Mouse (Mus musculus) lung, postnatal 0 days (tissue): ENCODE results near the gene 1700024G13Rik. TPM values are rescaled to one million over a fixed set of nuclear protein-coding genes. Genes with fewer than 3 reads are reported as not detected.
"Not testable (repeated sequence)": the region's sequence is repeated elsewhere in the genome, so short reads cannot be mapped to it uniquely, and the experiment has no call there.

Experiments
- ATAC-seq: fragments of 200-750 bp; cut with Nextera tagmentation; 2 replicates; pipeline ENCODE4 v1.8.0; 2017; ENCODE audit warnings: moderate library complexity
- DNase-seq: peaks from one replicate; pipeline ENCODE4 v3.0.0-alpha.2; 2016; ENCODE audit warnings: low spot score
- H3K27ac ChIP-seq: fragments of 300-500 bp; sonication (generic); 2 replicates; pipeline ENCODE4 v1.5.1; 2014; ENCODE audit warnings: antibody characterized with exemption, mild to moderate bottlenecking, low read length, mixed read lengths
- H3K27me3 ChIP-seq: fragments of 300-500 bp; sonication (generic); replicated peaks from 2 replicates; pipeline ENCODE4 v1.6.1; 2014; ENCODE audit warnings: low read length, mixed read lengths; ENCODE audit not compliant: insufficient read depth
- H3K36me3 ChIP-seq: fragments of 300-500 bp; sonication (generic); 2 replicates; pipeline ENCODE4 v1.6.1; 2014; ENCODE audit warnings: low read length, mixed read lengths; ENCODE audit not compliant: insufficient read depth
- H3K4me1 ChIP-seq: fragments of 300-500 bp; sonication (generic); 2 replicates; pipeline ENCODE4 v1.6.1; 2014; ENCODE audit warnings: antibody characterized with exemption, low read depth, low read length, mixed read lengths; ENCODE audit not compliant: insufficient read depth
- H3K4me2 ChIP-seq: fragments of 300-500 bp; sonication (generic); replicated peaks from 2 replicates; pipeline ENCODE4 v1.6.1; 2014; ENCODE audit warnings: low read depth, mild to moderate bottlenecking, low read length, moderate library complexity, mixed read lengths
- H3K4me3 ChIP-seq: fragments of 300-500 bp; sonication (generic); 2 replicates; pipeline ENCODE4 v1.5.1; 2014; ENCODE audit warnings: low read depth, low read length
- H3K9ac ChIP-seq: fragments of 300-500 bp; sonication (generic); replicated peaks from 2 replicates; pipeline ENCODE4 v1.6.1; 2014; ENCODE audit warnings: low read depth, mild to moderate bottlenecking
- H3K9me3 ChIP-seq: fragments of 300-500 bp; sonication (generic); 2 replicates; pipeline ENCODE4 v1.6.1; 2016; ENCODE audit warnings: low read length, mixed read lengths
- CTCF ChIP-seq: IDR thresholded peaks from 2 replicates; pipeline ENCODE4 v1.5.1; 2016; ENCODE audit warnings: antibody characterized with exemption, mild to moderate bottlenecking
- EP300 ChIP-seq: IDR thresholded peaks from 2 replicates; pipeline ENCODE4 v1.6.1; 2016; ENCODE audit warnings: antibody characterized with exemption, mild to moderate bottlenecking, control low read depth
- WGBS: fragments of 180-500 bp; shearing (Covaris S2); extraction: QIAGEN DNeasy Blood & Tissue Kit; methylation state at CpG from one replicate; pipeline ENCODE4 v1.1.7; 2014; 5-methylcytosine and 5-hydroxymethylcytosine counted together
- polyA plus RNA-seq: library from polyadenylated mRNA; unstranded; fragments of >200 nt; fragmentation: Nextera tagmentation; extraction: Ambion mirVana; gene quantifications from 2 replicates; pipeline ENCODE4 v1.2.1, GENCODE M21; 2015

Gene 1700024G13Rik
- polyA plus RNA-seq: 7.8 and 9.5 TPM in 2 replicates

DNA sequence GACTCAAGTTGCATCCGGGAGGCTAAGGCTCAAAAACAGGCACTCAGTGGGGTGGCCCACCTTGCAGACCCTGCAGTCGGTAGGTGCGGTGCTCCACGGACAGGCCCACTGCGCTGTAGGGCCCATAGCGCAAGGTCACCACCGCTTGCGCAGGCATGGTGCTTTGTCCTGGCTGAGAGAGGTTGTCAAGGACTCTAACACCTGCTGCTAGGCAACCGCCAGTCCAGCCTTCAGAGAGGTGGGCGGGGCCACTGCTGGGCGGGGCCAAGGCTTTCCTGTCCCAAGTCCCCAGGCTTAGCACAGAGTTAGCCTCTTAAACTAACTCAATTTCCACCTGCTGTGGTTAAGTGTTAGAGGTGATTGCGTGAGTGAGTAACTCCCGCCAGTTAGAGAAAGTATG lies at the start of gene 1700024G13Rik:
Gene 1700024G13Rik, minus strand, starts transcription at position 196 of the 400 bp plus-strand sequence.
- WGBS: 2% methylated on average over 13 of the region's 13 CpGs
- ATAC-seq (peak; percentile 96), DNase-seq (peak; percentile 83)
- no peak within 1 kb of the TSS for H3K9ac ChIP-seq
- H3K27me3 ChIP-seq: no peaks in the 10 kb centered on the region
- TF ChIP-seq EP300 (no peak), CTCF (no peak)
- no peak within 1 kb of the TSS for H3K27ac ChIP-seq
- H3K9me3 ChIP-seq: no peaks in the 10 kb centered on the region
- no peak within 1 kb of the TSS for H3K4me3 ChIP-seq
- H3K4me1 ChIP-seq: no peaks in the 10 kb centered on the region
- H3K36me3 ChIP-seq: no peaks in the 10 kb centered on the region
- no peak within 1 kb of the TSS for H3K4me2 ChIP-seq

DNA sequence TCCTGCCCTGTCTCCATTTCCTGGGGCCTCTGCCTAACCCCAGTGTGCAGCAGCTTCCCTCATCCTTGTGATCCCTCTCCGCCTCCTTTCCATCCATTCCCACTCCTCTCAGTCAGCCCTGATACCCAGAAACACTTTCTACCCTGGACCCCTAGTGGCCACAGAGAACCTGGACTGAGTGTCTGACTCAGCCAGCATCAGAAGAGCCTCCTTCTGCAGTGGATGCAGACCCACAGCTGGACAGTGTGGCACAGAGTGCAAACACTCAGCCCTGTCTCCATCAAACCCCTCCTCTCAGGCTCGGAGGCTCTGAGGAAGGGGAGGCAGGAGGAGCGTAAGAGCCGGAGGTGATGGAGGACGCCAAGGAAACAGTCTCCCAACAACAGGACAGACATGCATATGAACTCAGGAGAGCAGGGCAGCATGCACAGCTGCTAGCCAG lies 49.2 kb upstream of the 1700024G13Rik start:
- TF ChIP-seq CTCF: peak; percentile 41
- no peak for TF ChIP-seq EP300
- Histone ChIP-seq H3K9ac (no peak overlapping the region), H3K4me3 (no peak overlapping the region), H3K4me2 (no peak overlapping the region), H3K27me3 (no peaks in the 10 kb centered on the region), H3K4me1 (no peaks in the 10 kb centered on the region), H3K9me3 (no peaks in the 10 kb centered on the region), H3K27ac (no peak overlapping the region), H3K36me3 (no peaks in the 10 kb centered on the region)
- ATAC-seq: no peak
- 20% methylated on average over 5 of the region's 5 CpGs for WGBS
- no peak for DNase-seq

DNA sequence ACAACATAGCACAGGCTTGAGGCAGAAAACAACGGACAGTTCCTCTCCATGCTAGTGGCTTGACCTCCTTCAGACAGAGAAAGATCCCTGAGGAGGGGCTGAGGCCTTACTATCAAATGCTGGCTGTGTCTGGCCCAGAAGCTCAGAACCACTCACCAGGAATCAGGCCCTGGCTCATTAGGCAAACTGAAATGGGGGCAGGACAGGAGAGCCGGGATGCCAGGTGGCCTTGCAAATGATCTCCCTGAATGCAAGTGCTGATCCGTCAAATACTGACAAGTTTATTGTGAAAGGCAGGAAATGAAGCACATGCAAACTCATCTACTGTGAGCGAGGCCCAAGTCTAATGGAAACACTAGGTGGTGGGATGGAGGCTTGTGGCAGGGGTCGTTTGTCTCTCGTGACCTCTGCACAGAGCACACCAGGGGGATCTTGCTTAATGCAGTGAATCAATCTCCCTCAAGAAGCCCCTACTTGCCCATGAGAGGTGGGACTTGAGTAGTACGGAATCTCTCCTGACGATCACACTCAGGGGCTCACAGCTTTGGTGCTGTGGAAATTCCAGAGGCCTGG lies 40.9 kb upstream of the 1700024G13Rik start:
- Histone ChIP-seq H3K9ac (no peak overlapping the region), H3K4me3 (no peak overlapping the region), H3K27ac (no peak overlapping the region), H3K36me3 (no peaks in the 10 kb centered on the region), H3K27me3 (no peaks in the 10 kb centered on the region), H3K9me3 (no peaks in the 10 kb centered on the region), H3K4me1 (no peaks in the 10 kb centered on the region), H3K4me2 (no peak overlapping the region)
- ATAC-seq (no peak), DNase-seq (no peak)
- 25% methylated on average over 8 of the region's 8 CpGs for WGBS
- TF ChIP-seq CTCF (no peak), EP300 (no peak)

DNA sequence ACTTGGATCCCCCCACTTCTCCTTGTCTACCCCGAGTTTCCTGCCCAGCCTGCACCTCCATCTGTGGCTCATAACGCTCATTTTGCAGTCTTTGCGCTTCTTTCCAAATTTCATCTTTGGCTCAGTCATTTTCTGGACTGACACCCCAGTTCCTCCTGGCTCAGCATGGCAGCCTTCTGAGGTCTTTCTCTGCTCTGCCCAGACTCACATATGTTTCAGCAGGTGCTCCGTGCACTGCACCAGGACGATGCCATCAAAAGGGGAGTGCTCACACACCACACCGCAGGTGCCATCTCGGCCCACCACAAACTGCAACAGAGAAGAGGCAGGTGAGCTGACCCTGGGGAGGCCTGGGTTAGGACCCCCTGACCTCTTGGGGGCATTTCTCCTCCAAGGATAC lies 35.8 kb upstream of the 1700024G13Rik start:
- Histone ChIP-seq H3K4me1 (no peaks in the 10 kb centered on the region), H3K36me3 (no peaks in the 10 kb centered on the region), H3K9ac (no peak overlapping the region), H3K9me3 (no peaks in the 10 kb centered on the region), H3K27me3 (no peaks in the 10 kb centered on the region), H3K4me3 (no peak overlapping the region), H3K4me2 (no peak overlapping the region), H3K27ac (no peak overlapping the region)
- WGBS: 85% methylated on average over 7 of the region's 7 CpGs
- ATAC-seq (no peak), DNase-seq (no peak)
- TF ChIP-seq CTCF (no peak), EP300 (no peak)

DNA sequence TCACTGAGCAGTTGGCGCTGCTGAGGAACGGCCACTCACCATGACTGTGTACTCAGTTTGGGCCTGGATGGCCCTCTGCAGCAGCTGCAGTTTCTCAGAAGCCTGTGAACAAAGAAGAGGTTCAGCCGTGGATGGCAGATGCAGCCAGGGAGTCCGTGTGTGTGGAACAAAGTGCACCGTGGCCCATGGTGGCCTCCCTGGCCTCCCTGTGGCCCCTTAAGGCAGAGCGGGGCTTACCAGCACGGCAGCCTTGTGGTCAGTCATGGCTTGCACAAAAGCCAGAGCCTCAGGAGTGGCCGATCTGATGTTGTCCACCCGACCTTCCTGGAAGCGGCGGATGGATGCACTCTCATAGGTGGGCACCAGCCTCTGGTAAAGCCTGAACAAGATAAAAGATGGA lies 30.6 kb upstream of the 1700024G13Rik start:
- TF ChIP-seq CTCF (no peak), EP300 (no peak)
- WGBS: 78% methylated on average over 11 of the region's 11 CpGs
- H3K36me3 ChIP-seq: no peaks in the 10 kb centered on the region
- no peak overlapping the region for H3K4me2 ChIP-seq
- H3K9me3 ChIP-seq: no peaks in the 10 kb centered on the region
- no peak overlapping the region for H3K9ac ChIP-seq
- no peaks in the 10 kb centered on the region for H3K27me3 ChIP-seq
- H3K27ac ChIP-seq: no peak overlapping the region
- DNase-seq: no peak
- no peak overlapping the region for H3K4me3 ChIP-seq
- no peaks in the 10 kb centered on the region for H3K4me1 ChIP-seq
- ATAC-seq: no peak

DNA sequence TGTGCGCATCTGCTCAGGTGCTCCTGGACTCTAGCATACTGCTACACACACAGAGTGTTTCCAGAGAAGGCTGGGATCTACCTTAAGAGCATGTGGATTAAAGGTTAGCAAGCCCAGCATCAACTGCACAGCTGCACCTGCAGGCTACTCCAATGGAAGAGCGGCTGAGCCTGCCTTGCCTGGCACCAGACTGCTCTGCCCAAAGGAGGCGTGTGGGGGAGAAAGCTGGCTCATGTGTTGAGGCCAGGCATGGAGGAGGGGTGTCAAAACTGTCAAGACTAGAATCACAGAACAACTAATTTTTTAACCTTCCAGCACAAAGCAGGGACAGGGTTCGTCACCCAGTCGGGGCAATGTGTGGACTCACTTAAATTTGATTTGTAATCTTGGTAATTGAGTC lies 23.9 kb upstream of the 1700024G13Rik start:
- ATAC-seq (no peak), DNase-seq (no peak)
- H3K9me3 ChIP-seq: no peaks in the 10 kb centered on the region
- H3K9ac ChIP-seq: no peak overlapping the region
- H3K4me2 ChIP-seq: no peak overlapping the region
- no peak for TF ChIP-seq CTCF
- TF ChIP-seq EP300: no peak
- no peak overlapping the region for H3K4me3 ChIP-seq
- H3K36me3 ChIP-seq: no peaks in the 10 kb centered on the region
- WGBS: 78% methylated on average over 5 of the region's 5 CpGs
- H3K27me3 ChIP-seq: no peaks in the 10 kb centered on the region
- no peaks in the 10 kb centered on the region for H3K4me1 ChIP-seq
- H3K27ac ChIP-seq: no peak overlapping the region

DNA sequence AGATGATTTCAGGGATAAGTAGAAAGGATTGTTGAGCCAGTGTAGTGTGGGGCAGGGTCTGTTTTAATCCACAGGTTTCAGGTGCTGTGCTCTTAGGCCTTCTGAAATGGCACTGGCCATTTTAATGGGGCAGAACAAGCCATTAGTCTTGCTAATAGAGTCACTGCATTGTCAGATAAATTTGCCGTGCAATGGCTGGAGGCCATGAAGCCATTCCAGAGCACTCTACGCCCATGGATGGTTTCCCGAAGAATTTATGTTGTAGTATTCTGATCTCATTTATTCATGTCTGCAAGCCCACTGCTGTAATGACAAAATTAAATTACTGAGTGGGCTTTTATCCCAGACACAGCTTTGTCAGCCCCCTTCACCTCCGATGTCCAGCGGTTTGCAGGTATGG lies 21.9 kb upstream of the 1700024G13Rik start:
- Histone ChIP-seq H3K4me2 (no peak overlapping the region), H3K9me3 (no peaks in the 10 kb centered on the region), H3K4me3 (no peak overlapping the region), H3K27me3 (no peaks in the 10 kb centered on the region), H3K36me3 (no peaks in the 10 kb centered on the region), H3K4me1 (no peaks in the 10 kb centered on the region), H3K27ac (no peak overlapping the region), H3K9ac (no peak overlapping the region)
- TF ChIP-seq CTCF (no peak), EP300 (no peak)
- no peak for ATAC-seq
- WGBS: 89% methylated on average over 5 of the region's 5 CpGs
- no peak for DNase-seq

DNA sequence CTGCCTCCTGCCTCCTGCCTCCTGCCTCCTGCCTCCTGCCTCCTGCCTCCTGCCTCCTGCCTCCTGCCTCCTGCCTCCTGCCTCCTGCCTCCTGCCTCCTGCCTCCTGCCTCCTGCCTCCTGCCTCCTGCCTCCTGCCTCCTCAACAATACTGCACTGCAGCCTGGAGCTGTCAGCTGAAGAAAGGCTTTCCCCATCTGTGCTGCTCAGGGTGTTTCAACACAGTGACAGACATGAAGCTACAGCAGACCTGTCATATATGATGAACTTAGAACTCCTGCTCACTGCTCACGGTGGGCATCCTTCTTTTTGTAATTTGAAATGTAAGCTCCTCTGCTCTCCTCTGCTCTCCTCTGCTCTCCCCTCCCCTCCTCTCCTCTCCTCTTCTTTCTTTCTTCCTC lies 17.2 kb upstream of the 1700024G13Rik start:
- H3K9ac ChIP-seq, H3K4me3 ChIP-seq, H3K4me2 ChIP-seq, DNase-seq, H3K4me1 ChIP-seq, ATAC-seq, H3K36me3 ChIP-seq, H3K27me3 ChIP-seq, H3K9me3 ChIP-seq, H3K27ac ChIP-seq: not testable (repeated sequence)
- WGBS: 42% methylated on average over 1 of the region's 1 CpGs
